Mouse (Mus musculus) embryonic facial prominence, embryonic 15.5 days (tissue): ENCODE measurements around the gene Ptprf. TPM values are rescaled to one million over a fixed set of nuclear protein-coding genes. Genes with fewer than 3 reads are reported as not detected.
A peak's percentile ranks its signal among the peaks of the same experiment; 100 is the strongest.

Experiments
- ATAC-seq: fragments of 200-750 bp; cut with Nextera tagmentation; 2 replicates; pipeline ENCODE4 v1.8.0; 2017; ENCODE audit warnings: low read depth, moderate TSS enrichment; ENCODE audit not compliant: insufficient number of reproducible peaks, low FRiP score, low TSS enrichment
- H3K27ac ChIP-seq: fragments of 300-500 bp; sonication (generic); replicated peaks from 2 replicates; pipeline ENCODE4 v1.5.1; 2015; ENCODE audit warnings: mild to moderate bottlenecking, inconsistent platforms
- H3K27me3 ChIP-seq: fragments of 300-500 bp; sonication (generic); 2 replicates; pipeline ENCODE4 v1.6.1; 2015; ENCODE audit warnings: inconsistent platforms
- H3K36me3 ChIP-seq: fragments of 300-500 bp; sonication (generic); 2 replicates; pipeline ENCODE4 v1.6.1; 2015; ENCODE audit warnings: mild to moderate bottlenecking, inconsistent platforms
- H3K4me1 ChIP-seq: fragments of 300-500 bp; sonication (generic); 2 replicates; pipeline ENCODE4 v1.6.1; 2015; ENCODE audit warnings: inconsistent platforms
- H3K4me2 ChIP-seq: fragments of 300-500 bp; sonication (generic); replicated peaks from 2 replicates; pipeline ENCODE4 v1.6.1; 2015; ENCODE audit warnings: mild to moderate bottlenecking, inconsistent platforms
- H3K4me3 ChIP-seq: fragments of 300-500 bp; sonication (generic); replicated peaks from 2 replicates; pipeline ENCODE4 v1.5.1; 2015; ENCODE audit warnings: mild to moderate bottlenecking, inconsistent platforms
- H3K9ac ChIP-seq: fragments of 300-500 bp; sonication (generic); 2 replicates; pipeline ENCODE4 v1.6.1; 2015; ENCODE audit warnings: inconsistent platforms
- H3K9me3 ChIP-seq: fragments of 300-500 bp; sonication (generic); replicated peaks from 2 replicates; pipeline ENCODE4 v1.6.1; 2016; ENCODE audit warnings: inconsistent platforms
- WGBS: fragments of 180-500 bp; shearing (Covaris S2); methylation state at CpG from one replicate; pipeline ENCODE4 v1.1.7; 2015; 5-methylcytosine and 5-hydroxymethylcytosine counted together
- polyA plus RNA-seq: library from polyadenylated mRNA; unstranded; fragments of >200 nt; fragmentation: Nextera tagmentation; extraction: Ambion mirVana; gene quantifications from 2 replicates; pipeline ENCODE4 v1.2.1, GENCODE M21; 2015

Gene Ptprf
- polyA plus RNA-seq, 1 experiment from 2014 or later: 89.3 TPM

DNA sequence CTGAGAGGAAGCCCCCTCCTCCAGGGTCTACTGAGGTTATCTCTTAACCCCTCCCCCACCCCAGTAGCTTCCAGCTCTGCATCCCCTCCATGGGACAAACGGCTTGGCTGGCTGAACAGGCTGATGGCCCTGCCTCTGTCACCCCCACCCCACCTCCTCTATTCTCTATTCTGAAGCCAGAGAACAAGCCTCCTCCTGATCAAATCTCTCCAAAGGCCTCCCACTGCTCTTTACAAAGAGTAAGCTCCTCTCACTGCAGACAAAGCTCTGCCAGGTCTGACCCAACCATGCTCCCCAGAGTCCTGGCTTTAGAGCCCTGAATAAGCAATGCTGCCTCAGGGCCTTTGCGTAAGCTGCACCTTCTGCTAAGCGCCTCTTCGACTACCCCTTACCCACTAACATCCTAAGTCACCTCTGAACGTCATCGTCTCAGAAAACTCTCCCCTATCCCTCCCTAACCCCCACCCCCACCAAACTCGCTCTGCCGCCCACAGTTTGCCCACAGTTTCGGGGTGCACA is 19.6 kb downstream of the Ptprf start:
- Histone ChIP-seq H3K9ac (no peak overlapping the region), H3K27me3 (no peaks in the 10 kb centered on the region), H3K9me3 (no peaks in the 10 kb centered on the region), H3K36me3 (peaks cover 68% of the 10 kb centered on the region), H3K27ac (peak overlapping the region; percentile 81), H3K4me3 (no peak overlapping the region), H3K4me1 (peaks cover 72% of the 10 kb centered on the region), H3K4me2 (0 out of 2 replicates have a peak overlapping the region, but pooled peaks have one; percentile 24)
- 58% methylated on average over 9 of the region's 9 CpGs for WGBS
- no peak for ATAC-seq

DNA sequence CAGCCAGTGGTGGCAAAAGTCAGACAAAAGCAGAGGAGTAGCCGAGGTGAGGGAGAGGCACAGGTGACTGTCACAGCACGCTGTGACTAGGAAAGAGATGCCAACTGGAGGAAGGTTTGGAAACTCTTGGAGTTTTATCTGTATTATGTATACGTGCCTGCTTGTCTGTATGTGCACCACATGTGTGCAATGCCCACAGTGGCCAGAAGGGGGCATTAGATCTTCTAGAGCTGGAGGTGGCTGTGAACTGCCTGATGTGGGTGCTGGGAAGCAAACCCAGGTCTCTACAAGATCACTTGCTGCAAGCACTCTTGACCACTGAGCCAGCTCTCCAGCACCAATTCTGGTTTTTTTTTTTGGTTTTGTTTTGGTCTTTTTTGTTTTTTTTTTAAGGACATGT is 20.5 kb downstream of the Ptprf start:
- peaks cover 64% of the 10 kb centered on the region for H3K36me3 ChIP-seq
- H3K4me3 ChIP-seq: no peak overlapping the region
- ATAC-seq: no peak
- peaks cover 72% of the 10 kb centered on the region for H3K4me1 ChIP-seq
- H3K27me3 ChIP-seq: no peaks in the 10 kb centered on the region
- H3K9ac ChIP-seq: no peak overlapping the region
- H3K4me2 ChIP-seq: no peak overlapping the region
- H3K9me3 ChIP-seq: no peaks in the 10 kb centered on the region
- 97% methylated on average over 3 of the region's 3 CpGs for WGBS
- H3K27ac ChIP-seq: peak overlapping the region; percentile 81

DNA sequence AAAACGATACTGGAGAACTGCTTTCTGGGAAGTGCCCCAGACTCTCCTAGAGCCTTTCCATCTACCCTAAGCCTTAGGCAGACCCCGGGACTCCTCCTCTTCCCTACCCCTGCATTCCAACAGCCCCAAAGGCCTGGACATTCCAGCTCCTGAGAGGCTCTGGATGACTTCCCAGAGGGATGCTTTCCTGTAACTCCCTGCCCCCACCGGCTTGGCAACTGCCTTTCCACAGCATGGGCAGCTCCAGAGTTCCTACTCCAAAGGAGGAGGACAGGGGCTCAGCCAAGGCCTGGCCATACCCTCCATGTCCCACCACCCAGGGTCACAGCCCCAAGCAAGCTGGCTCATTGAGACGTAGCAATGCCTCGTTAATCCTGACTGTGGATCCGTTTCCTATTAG is 21.2 kb downstream of the Ptprf start:
- 42% methylated on average over 6 of the region's 6 CpGs for WGBS
- H3K27ac ChIP-seq: peak overlapping the region; percentile 81
- H3K9ac ChIP-seq: no peak overlapping the region
- ATAC-seq: 0 out of 2 replicates have a peak, but pooled peaks have one; percentile 26
- no peak overlapping the region for H3K4me3 ChIP-seq
- peaks cover 73% of the 10 kb centered on the region for H3K4me1 ChIP-seq
- no peak overlapping the region for H3K4me2 ChIP-seq
- peaks cover 61% of the 10 kb centered on the region for H3K36me3 ChIP-seq
- no peaks in the 10 kb centered on the region for H3K9me3 ChIP-seq
- no peaks in the 10 kb centered on the region for H3K27me3 ChIP-seq

DNA sequence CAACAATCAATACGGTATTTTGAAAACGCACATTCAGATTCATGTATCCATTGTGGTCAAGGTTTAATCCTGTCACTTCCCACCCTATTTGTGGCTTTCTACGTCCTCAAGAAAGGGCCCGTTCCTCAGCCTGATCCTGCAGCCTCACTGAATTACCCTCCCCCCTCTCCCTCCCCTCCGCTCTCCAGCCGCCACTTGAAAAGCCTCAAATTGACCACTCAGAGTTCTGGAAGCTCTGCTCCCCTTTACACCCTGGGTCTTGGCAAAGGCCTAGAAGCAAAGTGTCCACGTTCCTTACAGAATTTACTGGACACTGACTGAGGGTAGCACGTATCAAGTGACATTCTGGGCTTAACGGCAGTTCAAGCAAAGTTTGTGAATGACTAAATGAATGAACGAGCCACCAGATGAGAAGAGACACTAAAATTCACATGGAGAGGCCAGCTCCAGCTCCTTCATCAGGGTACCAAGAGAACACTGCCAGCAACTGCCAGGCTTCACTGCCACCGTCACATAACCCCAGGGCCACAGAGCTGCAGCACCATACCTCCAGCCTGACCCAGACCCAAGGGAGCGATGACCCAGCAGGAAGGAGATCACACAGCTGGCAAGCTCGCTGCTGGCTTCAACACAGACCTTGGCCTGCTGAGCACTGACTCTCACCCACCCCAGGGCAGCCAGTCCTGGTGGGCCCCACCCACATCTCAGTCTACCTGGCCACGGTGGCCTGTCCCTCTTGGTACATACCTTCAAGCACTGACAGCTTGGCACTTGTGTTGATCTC is 22.6 kb downstream of the Ptprf start:
- no peak for ATAC-seq
- Histone ChIP-seq H3K9ac (no peak overlapping the region), H3K4me1 (peaks cover 71% of the 10 kb centered on the region), H3K27ac (0 out of 2 replicates have a peak overlapping the region, but pooled peaks have one; percentile 81), H3K9me3 (no peaks in the 10 kb centered on the region), H3K4me2 (no peak overlapping the region), H3K36me3 (peaks cover 52% of the 10 kb centered on the region), H3K4me3 (no peak overlapping the region), H3K27me3 (no peaks in the 10 kb centered on the region)
- WGBS: 77% methylated on average over 14 of the region's 14 CpGs

DNA sequence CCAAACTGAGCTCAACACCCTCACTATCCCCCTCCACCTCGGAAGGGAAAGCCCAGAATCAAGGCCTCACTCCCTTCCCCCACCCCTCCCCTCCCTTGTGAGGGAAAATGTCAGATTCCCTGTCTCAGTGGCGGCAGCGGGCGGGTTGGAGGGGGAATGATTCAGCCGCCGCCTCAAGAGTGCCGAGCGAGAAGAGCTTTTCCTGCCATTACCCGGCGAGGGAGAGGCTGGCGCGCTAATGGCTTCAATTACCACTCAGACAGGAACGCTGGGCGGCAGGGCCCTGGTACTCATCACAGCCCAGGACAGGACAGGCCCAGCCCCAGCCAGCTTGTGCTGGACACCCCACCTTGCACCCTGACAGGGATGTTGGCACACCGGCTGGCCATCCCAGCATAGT is 25.6 kb downstream of the Ptprf start:
- H3K9ac ChIP-seq: no peak overlapping the region
- H3K9me3 ChIP-seq: no peaks in the 10 kb centered on the region
- peaks cover 80% of the 10 kb centered on the region for H3K4me1 ChIP-seq
- WGBS: 19% methylated on average over 15 of the region's 15 CpGs
- no peak overlapping the region for H3K4me3 ChIP-seq
- no peaks in the 10 kb centered on the region for H3K27me3 ChIP-seq
- H3K36me3 ChIP-seq: peaks cover 35% of the 10 kb centered on the region
- H3K27ac ChIP-seq: peak overlapping the region; percentile 72; the same call in 1 of the 2 replicates
- H3K4me2 ChIP-seq: no peak overlapping the region
- ATAC-seq: no peak

DNA sequence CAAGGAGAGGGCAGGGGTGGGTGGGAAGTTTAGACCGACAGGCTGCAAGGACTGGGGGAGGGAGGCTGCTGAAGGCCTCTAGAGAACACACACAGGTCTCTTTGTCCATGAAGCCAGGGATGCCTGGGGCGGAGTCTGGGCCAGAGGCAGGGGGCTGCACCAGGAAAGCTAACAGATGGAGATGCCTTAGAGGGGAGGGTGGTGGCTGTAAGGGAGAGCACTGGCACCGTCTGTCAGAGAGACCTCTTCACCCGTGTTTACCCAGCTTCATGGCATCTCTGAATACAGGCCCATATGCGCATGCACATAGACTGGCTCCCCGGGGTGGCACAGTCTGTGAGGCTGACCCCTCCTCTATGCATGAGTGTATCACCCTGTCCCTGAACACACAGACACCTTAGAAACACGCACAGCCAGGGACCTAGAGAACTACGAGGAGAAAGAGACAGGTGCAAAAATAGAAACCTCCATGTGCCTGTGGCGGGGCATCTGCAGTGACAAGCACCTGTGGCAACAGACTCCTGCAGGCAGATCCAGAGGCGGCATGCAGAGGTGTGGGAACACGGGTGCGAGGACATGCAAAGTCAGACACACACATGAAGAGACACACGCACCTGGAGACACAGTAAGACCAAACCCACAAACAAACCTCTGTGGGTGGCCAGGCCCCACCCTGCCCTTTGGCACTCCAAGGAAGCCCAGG is 29.3 kb downstream of the Ptprf start:
- H3K9me3 ChIP-seq: no peaks in the 10 kb centered on the region
- no peak overlapping the region for H3K9ac ChIP-seq
- H3K4me2 ChIP-seq: peak overlapping the region; percentile 1; the same call in 1 of the 2 replicates
- no peaks in the 10 kb centered on the region for H3K27me3 ChIP-seq
- WGBS: 38% methylated on average over 13 of the region's 13 CpGs
- H3K4me3 ChIP-seq: no peak overlapping the region
- H3K36me3 ChIP-seq: peaks cover 24% of the 10 kb centered on the region
- peaks cover 68% of the 10 kb centered on the region for H3K4me1 ChIP-seq
- peak overlapping the region; percentile 82 for H3K27ac ChIP-seq
- ATAC-seq: peak; percentile 30; the same call in 1 of the 2 replicates

DNA sequence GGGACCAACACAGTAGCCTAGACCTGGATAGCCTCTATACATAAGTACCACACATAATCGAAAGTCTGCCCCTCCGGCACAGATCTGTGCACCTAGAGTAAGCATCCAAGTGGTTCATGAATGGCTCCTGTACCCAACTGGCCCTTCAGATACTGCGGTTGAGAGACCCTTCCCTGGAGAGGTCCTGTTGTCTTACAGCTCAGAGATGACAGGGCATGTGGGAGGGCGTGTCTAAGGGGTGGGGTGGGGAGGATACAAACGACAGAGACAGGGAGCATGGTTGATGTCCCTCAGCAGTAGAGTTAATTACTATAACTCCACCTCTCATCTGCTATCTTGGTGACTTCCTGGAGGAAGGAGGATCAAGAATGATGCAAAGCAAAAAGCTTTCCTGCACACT is 29.9 kb downstream of the Ptprf start:
- Histone ChIP-seq H3K9ac (no peak overlapping the region), H3K4me2 (peak overlapping the region; percentile 71), H3K36me3 (peaks cover 24% of the 10 kb centered on the region), H3K27ac (peak overlapping the region; percentile 82), H3K9me3 (no peaks in the 10 kb centered on the region), H3K4me1 (peaks cover 64% of the 10 kb centered on the region), H3K27me3 (no peaks in the 10 kb centered on the region), H3K4me3 (peak overlapping the region; percentile 49)
- 23% methylated on average over 5 of the region's 5 CpGs for WGBS
- 0 out of 2 replicates have a peak, but pooled peaks have one; percentile 15 for ATAC-seq

DNA sequence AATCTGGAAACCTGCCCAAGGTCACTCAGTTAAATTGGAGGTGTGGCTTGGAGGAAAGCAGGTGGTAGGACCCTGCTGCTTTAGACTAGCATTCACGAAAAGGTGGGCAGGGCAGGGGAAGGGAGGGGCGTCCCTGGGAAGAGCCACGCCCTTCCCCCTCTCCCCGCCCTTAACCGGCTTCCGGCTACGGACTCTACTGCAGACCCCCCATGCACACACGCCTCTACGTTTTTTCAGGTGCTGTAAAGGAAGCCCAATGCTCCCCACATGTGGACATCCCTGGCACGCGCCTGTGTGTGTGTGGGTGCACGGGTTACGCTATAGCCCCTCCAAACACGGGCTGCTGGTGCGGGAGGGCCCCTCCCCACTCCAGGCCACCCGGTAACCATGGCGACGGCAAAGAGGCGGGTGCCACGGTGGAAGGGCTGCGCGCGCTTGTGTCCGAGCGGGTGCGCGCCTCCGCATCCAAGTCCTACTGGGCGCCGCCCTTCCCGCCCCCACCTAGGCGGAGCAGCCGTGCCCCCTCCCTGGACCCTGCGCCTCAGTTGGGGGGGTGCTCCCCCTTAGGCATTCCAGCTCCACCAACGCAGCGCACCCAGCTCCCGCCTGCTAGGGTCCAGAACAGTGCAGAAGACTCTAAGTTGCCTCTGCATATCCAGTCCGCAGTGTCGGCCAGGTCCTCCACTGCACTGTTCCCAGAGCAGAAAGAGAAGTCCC is 30.5 kb downstream of the Ptprf start:
- Histone ChIP-seq H3K9ac (no peak overlapping the region), H3K4me2 (peak overlapping the region; percentile 71), H3K27me3 (no peaks in the 10 kb centered on the region), H3K36me3 (peaks cover 28% of the 10 kb centered on the region), H3K4me3 (peak overlapping the region; percentile 49), H3K9me3 (no peaks in the 10 kb centered on the region), H3K27ac (peak overlapping the region; percentile 82), H3K4me1 (peaks cover 58% of the 10 kb centered on the region)
- ATAC-seq: peak; percentile 66
- WGBS: 1% methylated on average over 39 of the region's 39 CpGs

DNA sequence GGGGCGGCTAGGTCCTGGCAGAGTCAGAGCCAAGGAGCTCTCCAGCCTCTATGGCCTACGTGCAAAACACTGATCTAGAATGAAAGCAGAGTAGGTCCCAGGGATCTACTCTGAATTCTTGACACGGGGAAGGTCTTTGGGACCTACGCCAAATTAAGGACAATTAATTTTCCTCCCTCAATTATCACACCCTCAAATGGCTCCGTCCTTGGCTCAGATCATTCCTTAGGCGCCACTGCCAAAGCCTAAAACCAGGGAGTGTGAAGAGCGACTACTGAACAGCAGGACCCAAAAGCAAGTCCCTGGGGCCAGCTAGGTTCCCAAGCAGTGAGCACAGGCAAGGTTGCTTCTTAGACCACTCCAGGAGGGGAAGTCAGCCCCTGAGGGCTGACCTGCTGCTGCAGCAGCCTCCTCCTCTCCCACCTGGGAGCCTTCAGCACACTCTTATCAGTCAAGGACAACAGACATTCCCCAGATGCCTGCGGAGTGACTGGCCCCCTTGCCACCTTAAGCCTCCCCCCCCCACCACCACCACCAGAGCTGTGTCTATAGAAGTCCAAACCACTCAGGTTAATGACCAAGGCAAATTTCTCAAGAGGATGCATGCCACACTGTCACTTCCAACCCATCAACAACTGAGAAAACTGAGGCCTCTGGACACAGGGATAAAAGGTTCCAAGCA is 31.3 kb downstream of the Ptprf start:
- ATAC-seq: no peak
- 80% methylated on average over 8 of the region's 8 CpGs for WGBS
- Histone ChIP-seq H3K4me2 (peak overlapping the region; percentile 71; the same call in 1 of the 2 replicates), H3K9me3 (no peaks in the 10 kb centered on the region), H3K4me1 (peaks cover 51% of the 10 kb centered on the region), H3K9ac (no peak overlapping the region), H3K27me3 (no peaks in the 10 kb centered on the region), H3K36me3 (peaks cover 32% of the 10 kb centered on the region), H3K27ac (no peak overlapping the region), H3K4me3 (no peak overlapping the region)

DNA sequence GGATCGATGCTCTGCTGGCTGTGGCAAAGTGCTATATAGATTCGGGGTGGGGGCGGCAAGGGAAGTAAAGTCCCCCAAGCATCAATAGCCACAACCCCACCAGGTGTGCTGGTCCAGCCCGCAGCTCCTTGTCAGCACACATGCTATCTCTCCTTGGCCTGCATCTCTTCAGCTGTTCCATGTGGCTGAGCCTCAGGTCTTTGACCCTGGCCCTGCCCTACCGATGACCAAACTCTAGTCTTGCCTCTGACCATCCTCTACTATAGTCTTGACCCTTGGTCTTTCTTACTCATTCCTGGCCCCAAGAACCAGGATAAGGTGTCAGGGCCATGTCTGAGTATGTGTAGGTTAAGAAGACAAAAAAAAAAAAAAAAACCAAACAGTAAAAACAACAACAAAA is 33.2 kb downstream of the Ptprf start:
- Histone ChIP-seq H3K27ac (no peak overlapping the region), H3K9me3 (no peaks in the 10 kb centered on the region), H3K4me3 (no peak overlapping the region), H3K27me3 (no peaks in the 10 kb centered on the region), H3K4me2 (no peak overlapping the region), H3K36me3 (peaks cover 42% of the 10 kb centered on the region), H3K4me1 (peaks cover 33% of the 10 kb centered on the region), H3K9ac (no peak overlapping the region)
- ATAC-seq: no peak
- 90% methylated on average over 5 of the region's 5 CpGs for WGBS
